Mouse (Mus musculus) MEL (cell line): ENCODE results near the gene Lrrc61. TPM values are rescaled to one million over a fixed set of nuclear protein-coding genes. Genes with fewer than 3 reads are reported as not detected.

Source experiments
- DNase-seq: peaks from one replicate; pipeline ENCODE4 v3.0.0; 2011; ENCODE audit warnings: low read depth, low spot score
- H3K27ac ChIP-seq: 2 replicates; pipeline ENCODE4 v1.5.1; 2012; ENCODE audit warnings: low read depth, mild to moderate bottlenecking, control low read depth, low read length, moderate library complexity; ENCODE audit not compliant: control insufficient read depth
- H3K27me3 ChIP-seq, 2 experiments: fragments of 150-350 bp in 1 of 2; sonication (generic) in 1 of 2; 2 replicates each; pipeline ENCODE4 v1.6.1; 2012; ENCODE audit warnings: low read length in 2 of 2, mild to moderate bottlenecking in 2 of 2, improper control_type of control experiment in 1 of 2, moderate library complexity in 1 of 2; ENCODE audit not compliant: insufficient read depth in 2 of 2, control insufficient read depth in 1 of 2
- H3K36me3 ChIP-seq, 2 experiments: 2 replicates each; pipeline ENCODE4 v1.6.1; 2012 to 2014; ENCODE audit warnings: low read length in 2 of 2, improper control_type of control experiment in 1 of 2, inconsistent platforms in 1 of 2, mild to moderate bottlenecking in 1 of 2; ENCODE audit not compliant: insufficient read depth in 2 of 2, control insufficient read depth in 1 of 2
- H3K4me1 ChIP-seq, 2 experiments: fragments of 150-350 bp in 1 of 2; sonication (generic) in 1 of 2; 2 replicates each; pipeline ENCODE4 v1.6.1; 2012; ENCODE audit warnings: low read length in 2 of 2, improper control_type of control experiment in 1 of 2, mild to moderate bottlenecking in 1 of 2; ENCODE audit not compliant: insufficient read depth in 2 of 2, control insufficient read depth in 1 of 2
- H3K4me3 ChIP-seq, 2 experiments: fragments of 150-350 bp in 1 of 2; sonication (generic) in 1 of 2; 2 replicates each; pipeline ENCODE4 v1.5.1; 2012; ENCODE audit warnings: low read depth in 2 of 2, low read length in 2 of 2, mild to moderate bottlenecking in 2 of 2, moderate library complexity in 2 of 2, control low read depth in 1 of 2, improper control_type of control experiment in 1 of 2; ENCODE audit not compliant: control insufficient read depth in 1 of 2, insufficient read depth in 1 of 2
- H3K79me2 ChIP-seq: 2 replicates; pipeline ENCODE4 v1.6.1; 2012; ENCODE audit warnings: mild to moderate bottlenecking, low read length, moderate library complexity; ENCODE audit not compliant: control insufficient read depth, poor library complexity, insufficient read depth
- H3K9ac ChIP-seq: 2 replicates; pipeline ENCODE4 v1.6.1; 2012; ENCODE audit warnings: low read depth, mild to moderate bottlenecking, control low read depth, low read length, moderate library complexity; ENCODE audit not compliant: control insufficient read depth, poor library complexity, severe bottlenecking
- H3K9me3 ChIP-seq: fragments of 150-350 bp; sonication (generic); replicated peaks from 2 replicates; pipeline ENCODE4 v1.6.1; 2012; ENCODE audit warnings: mild to moderate bottlenecking, low read length, improper control_type of control experiment, moderate library complexity; ENCODE audit not compliant: insufficient read depth
- BHLHE40 ChIP-seq: IDR thresholded peaks from 2 replicates; pipeline ENCODE4 v1.6.1; 2012; ENCODE audit warnings: low read depth, mild to moderate bottlenecking, inconsistent platforms, low read length, improper control_type of control experiment, borderline replicate concordance
- CHD1 ChIP-seq: IDR thresholded peaks from 2 replicates; pipeline ENCODE4 v1.6.1; 2012; ENCODE audit warnings: low read depth, mild to moderate bottlenecking, inconsistent platforms, low read length, improper control_type of control experiment
- CTCF ChIP-seq, 3 experiments: IDR thresholded peaks in 2 of 3; conservative IDR thresholded peaks in 1 of 3; 2 replicates each; pipeline ENCODE4 v1.5.1; 2011 to 2012; ENCODE audit warnings: low read length in 3 of 3, low read depth in 2 of 3, mild to moderate bottlenecking in 2 of 3, improper control_type of control experiment in 1 of 3, inconsistent platforms in 1 of 3, mixed read lengths in 1 of 3, moderate library complexity in 1 of 3; ENCODE audit not compliant: control insufficient read depth in 1 of 3, insufficient read depth in 1 of 3, poor library complexity in 1 of 3, severe bottlenecking in 1 of 3
- E2F4 ChIP-seq: IDR thresholded peaks from 2 replicates; pipeline ENCODE4 v1.6.1; 2011; ENCODE audit warnings: low read depth, low read length, improper control_type of control experiment, borderline replicate concordance
- ELF1 ChIP-seq: IDR thresholded peaks from 2 replicates; pipeline ENCODE4 v1.6.1; 2014; ENCODE audit warnings: low read depth, mild to moderate bottlenecking, inconsistent platforms, low read length, improper control_type of control experiment, moderate library complexity
- EP300 ChIP-seq, 2 experiments: IDR thresholded peaks; 2 replicates each; pipeline ENCODE4 v1.6.1; 2011; ENCODE audit warnings: improper control_type of control experiment in 2 of 2, low read length in 2 of 2, low read depth in 1 of 2, mild to moderate bottlenecking in 1 of 2
- ETS1 ChIP-seq: IDR thresholded peaks from 2 replicates; pipeline ENCODE4 v1.6.1; 2012; ENCODE audit warnings: low read depth, mild to moderate bottlenecking, inconsistent platforms, low read length, improper control_type of control experiment, moderate library complexity
- GABPA ChIP-seq: IDR thresholded peaks from 2 replicates; pipeline ENCODE4 v1.6.1; 2012; ENCODE audit warnings: low read depth, mild to moderate bottlenecking, inconsistent platforms, low read length, improper control_type of control experiment, moderate library complexity
- GATA1 ChIP-seq: IDR thresholded peaks from 2 replicates; pipeline ENCODE4 v1.6.1; 2011; ENCODE audit warnings: low read depth, low read length, improper control_type of control experiment
- KAT2A ChIP-seq: conservative IDR thresholded peaks from 2 replicates; pipeline ENCODE4 v1.6.1; 2012; ENCODE audit warnings: low read depth, low read length, improper control_type of control experiment, inconsistent platforms
- MAFK ChIP-seq: IDR thresholded peaks from 2 replicates; pipeline ENCODE4 v1.6.1; 2011; ENCODE audit warnings: low read depth, mild to moderate bottlenecking, low read length, improper control_type of control experiment, borderline replicate concordance
- MYC ChIP-seq: IDR thresholded peaks from 2 replicates; pipeline ENCODE4 v1.6.1; 2011; ENCODE audit warnings: low read depth, mild to moderate bottlenecking, low read length, improper control_type of control experiment, moderate library complexity
- POLR2A ChIP-seq, 2 experiments: IDR thresholded peaks; 2 replicates each; pipeline ENCODE4 v1.6.1; 2011 to 2012; ENCODE audit warnings: low read length in 2 of 2, mild to moderate bottlenecking in 2 of 2, control low read depth in 1 of 2, improper control_type of control experiment in 1 of 2, low read depth in 1 of 2, moderate library complexity in 1 of 2; ENCODE audit not compliant: control insufficient read depth in 1 of 2, insufficient read depth in 1 of 2, poor library complexity in 1 of 2
- POLR2AphosphoS5 ChIP-seq: IDR thresholded peaks from 2 replicates; pipeline ENCODE4 v1.6.1; 2012; ENCODE audit warnings: low read depth, borderline replicate concordance, mild to moderate bottlenecking, inconsistent platforms, low read length, moderate library complexity, mixed read lengths
- RCOR1 ChIP-seq: IDR thresholded peaks from 2 replicates; pipeline ENCODE4 v1.6.1; 2012; ENCODE audit warnings: low read depth, mild to moderate bottlenecking, inconsistent platforms, low read length, improper control_type of control experiment
- SIN3A ChIP-seq: IDR thresholded peaks from 2 replicates; pipeline ENCODE4 v1.6.1; 2012; ENCODE audit warnings: low read length, improper control_type of control experiment, inconsistent platforms
- TAL1 ChIP-seq: IDR thresholded peaks from 2 replicates; pipeline ENCODE4 v1.6.1; 2012; ENCODE audit warnings: mild to moderate bottlenecking, inconsistent platforms, low read length, moderate library complexity, mixed read lengths
- UBTF ChIP-seq: IDR thresholded peaks from 2 replicates; pipeline ENCODE4 v1.6.1; 2012; ENCODE audit warnings: low read depth, mild to moderate bottlenecking, inconsistent platforms, low read length, improper control_type of control experiment, moderate library complexity, borderline replicate concordance; ENCODE audit not compliant: insufficient read depth
- USF1 ChIP-seq: IDR thresholded peaks from 2 replicates; pipeline ENCODE4 v1.6.1; 2014; ENCODE audit warnings: low read depth, mild to moderate bottlenecking, inconsistent platforms, low read length, improper control_type of control experiment, moderate library complexity
- ZKSCAN1 ChIP-seq: IDR thresholded peaks from 2 replicates; pipeline ENCODE4 v1.6.1; 2012; ENCODE audit warnings: low read depth, mild to moderate bottlenecking, inconsistent platforms, low read length, improper control_type of control experiment, moderate library complexity
- ZMIZ1 ChIP-seq: IDR thresholded peaks from 2 replicates; pipeline ENCODE4 v1.6.1; 2012; ENCODE audit warnings: low read depth, mild to moderate bottlenecking, inconsistent platforms, low read length, improper control_type of control experiment, moderate library complexity
- ZNF384 ChIP-seq: IDR thresholded peaks from 2 replicates; pipeline ENCODE4 v1.6.1; 2012; ENCODE audit warnings: low read depth, mild to moderate bottlenecking, inconsistent platforms, low read length, improper control_type of control experiment
- polyA plus RNA-seq, 2 experiments: library from polyadenylated mRNA; stranded (reverse) in 1 of 2; unstranded in 1 of 2; fragments of >175 nt in 1 of 2; fragments of >200 nt in 1 of 2; gene quantifications; 2 replicates each; pipeline versions ENCODE4 v1.2.1 to v1.2.4; 2012; ENCODE audit warnings: low replicate concordance in 2 of 2, low read depth in 1 of 2; ENCODE audit not compliant: insufficient read length in 2 of 2, insufficient read depth in 1 of 2, missing spikeins in 1 of 2
- total RNA-seq: library from RNA; depleted of rRNA; stranded (reverse); fragments of 300-350 nt; gene quantifications from 2 replicates; pipeline ENCODE4 v1.2.3, GENCODE M21; 2012

Gene Lrrc61
- total and polyA plus RNA-seq, 3 experiments = not detected

DNA sequence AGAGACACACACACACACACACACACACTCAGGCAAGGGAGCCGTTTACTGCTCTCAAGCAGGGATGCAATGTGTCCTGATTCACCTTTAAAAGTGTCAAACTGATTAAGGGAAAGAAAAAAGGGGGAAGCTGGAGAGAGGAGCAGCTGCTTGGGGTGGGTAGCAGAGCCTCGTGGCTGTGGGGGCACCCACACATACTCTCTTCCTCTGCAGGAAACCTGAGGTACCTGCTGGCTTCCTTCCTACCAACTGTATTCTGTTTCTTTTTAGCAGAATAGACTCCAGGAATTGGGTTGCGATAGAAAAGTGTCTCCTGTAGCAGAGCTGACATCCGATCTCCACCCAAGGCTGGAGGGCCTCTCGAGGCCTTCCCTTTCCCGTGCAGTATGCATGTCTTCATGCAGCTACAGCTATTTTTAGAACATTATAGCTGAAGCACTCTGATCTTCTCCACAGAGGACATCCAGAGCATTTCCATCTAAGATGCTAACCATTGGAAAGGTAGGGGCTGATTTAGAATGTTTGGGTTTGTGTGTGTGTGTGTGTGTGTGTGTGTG, 34.7 kb downstream of the Lrrc61 start, which contains the start of gene Gm45021:
TSS of gene Gm45021 (plus strand) at position 417 of the 557 bp plus-strand sequence.
- no peaks in the 10 kb centered on the region for H3K36me3 ChIP-seq
- no peaks in the 10 kb centered on the region for H3K9me3 ChIP-seq
- no peak within 1 kb of the TSS for H3K4me3 ChIP-seq
- H3K27ac ChIP-seq = no peak within 1 kb of the TSS
- no peaks in the 10 kb centered on the region for H3K79me2 ChIP-seq
- no peak within 1 kb of the TSS for H3K9ac ChIP-seq
- TF ChIP-seq MAFK (no peak), SIN3A (no peak), GATA1 (no peak), ZKSCAN1 (no peak), UBTF (no peak), E2F4 (no peak), EP300 (IDR thresholded peaks at IDR 0.05; ENCODE audit: low read depth in 1 of 2, low read length in 2 of 2) (no peak), ETS1 (no peak), ELF1 (no peak), POLR2A (IDR thresholded peaks at IDR 0.05; ENCODE audit: control insufficient read depth in 1 of 2, insufficient read depth in 1 of 2, low read depth in 1 of 2, low read length in 2 of 2, poor library complexity in 1 of 2) (no peak), GABPA (no peak), RCOR1 (no peak), ZMIZ1 (no peak), BHLHE40 (no peak), USF1 (no peak), CHD1 (no peak), CTCF (IDR thresholded peaks at IDR 0.05 in 2 of 3, conservative IDR thresholded peaks at IDR 0.05 in 1 of 3; ENCODE audit: control insufficient read depth in 1 of 3, insufficient read depth in 1 of 3, low read depth in 2 of 3, low read length in 3 of 3, poor library complexity in 1 of 3, severe bottlenecking in 1 of 3) (no peak)
- DNase-seq = no peak
- H3K4me1 ChIP-seq = no peaks in the 10 kb centered on the region
- no peaks in the 10 kb centered on the region for H3K27me3 ChIP-seq

DNA sequence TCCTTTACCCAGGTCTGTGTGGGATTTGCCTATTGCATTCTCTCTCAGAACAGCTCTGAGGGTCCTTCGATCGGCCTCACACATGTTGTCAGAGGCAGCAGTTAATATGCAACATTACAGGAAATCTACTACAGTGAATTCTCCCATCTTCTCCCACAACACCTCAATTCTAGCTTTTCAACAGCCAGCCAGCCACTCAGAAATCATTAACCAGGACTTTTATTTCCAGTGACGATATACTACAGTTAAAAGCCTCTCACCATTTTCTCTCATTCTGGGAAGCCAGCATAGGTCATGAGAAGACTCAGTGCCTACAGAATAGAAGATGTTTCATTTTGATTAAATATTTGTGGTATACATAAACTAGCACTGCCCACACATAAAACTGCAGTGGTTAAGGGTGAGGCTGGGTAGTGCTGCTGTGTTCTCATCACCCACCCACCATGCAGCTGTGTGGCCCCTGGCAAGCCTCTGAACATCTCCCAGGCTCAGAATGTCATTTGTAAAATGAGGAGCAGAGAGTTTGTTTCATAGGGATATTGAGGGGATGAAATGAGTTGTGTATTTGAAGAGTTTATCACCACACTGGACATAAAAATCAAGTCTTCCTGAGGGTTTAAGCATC, 36.7 kb downstream of the Lrrc61 start:
- TF ChIP-seq TAL1 (no peak), ZNF384 (no peak), KAT2A (no peak), MYC (no peak), POLR2AphosphoS5 (no peak)
- H3K36me3 ChIP-seq = no peaks in the 10 kb centered on the region
- H3K27me3 ChIP-seq = no peaks in the 10 kb centered on the region
- no peak overlapping the region for H3K4me3 ChIP-seq
- no peak overlapping the region for H3K9ac ChIP-seq
- H3K9me3 ChIP-seq = no peaks in the 10 kb centered on the region
- no peak overlapping the region for H3K27ac ChIP-seq
- H3K79me2 ChIP-seq = no peaks in the 10 kb centered on the region
- DNase-seq = no peak
- no peaks in the 10 kb centered on the region for H3K4me1 ChIP-seq
